In genomic region chr8:111445960-111446660, GRCm38 (mm10) we compare ENCODE assay signal across 11 mouse cellular contexts. TPM values are rescaled to one million over a fixed set of nuclear protein-coding genes. Genes with fewer than 3 reads are reported as not detected.
DNase-seq lines count a peak whose midpoint lies in the region; ATAC-seq lines count a peak whose summit lies in the region.
"Had no signal": no experiment of that assay in that cellular context is flagged by ENCODE, and none has a peak within 500 bp of the region (broad histone marks: within the 10 kb centered on the region; RNA-seq: fewer than 3 reads in every experiment).

No protein-coding gene starts in this region.

- H3K27ac ChIP-seq in stomach, embryonic 16.5 days (ENCODE audit: low read length) = peak overlapping the region; percentile 38; the same call in 1 of the 2 replicates
- H3K27ac ChIP-seq in forebrain, embryonic 13.5 days = no peak overlapping the region
- H3K27ac ChIP-seq in midbrain, embryonic 13.5 days = no peak overlapping the region
- H3K27ac ChIP-seq: hindbrain, embryonic 15.5 days; macrophage had no signal

- no peak overlapping the region for H3K9ac ChIP-seq in stomach, embryonic 16.5 days (ENCODE audit: low read length)
- no peak overlapping the region for H3K9ac ChIP-seq in forebrain, embryonic 13.5 days
- no peak overlapping the region for H3K9ac ChIP-seq in midbrain, embryonic 13.5 days (replicated peaks)
- H3K9ac ChIP-seq: hindbrain, embryonic 15.5 days had no signal

- WGBS in stomach, embryonic 16.5 days = 33% methylated on average over 4 of the region's 4 CpGs
- WGBS in forebrain, embryonic 13.5 days = 69% methylated on average over 4 of the region's 4 CpGs
- 78% methylated on average over 4 of the region's 4 CpGs for WGBS in midbrain, embryonic 13.5 days

- H3K9me3 ChIP-seq in stomach, embryonic 16.5 days (replicated peaks; ENCODE audit: control insufficient read depth, low read length) = no peaks in the 10 kb centered on the region
- H3K9me3 ChIP-seq in forebrain, embryonic 13.5 days (replicated peaks) = no peaks in the 10 kb centered on the region
- no peaks in the 10 kb centered on the region for H3K9me3 ChIP-seq in midbrain, embryonic 13.5 days
- H3K9me3 ChIP-seq: hindbrain, embryonic 15.5 days had no signal

- no peaks in the 10 kb centered on the region for H3K27me3 ChIP-seq in stomach, embryonic 16.5 days (ENCODE audit: control insufficient read depth, insufficient read depth, low read length)
- H3K27me3 ChIP-seq in forebrain, embryonic 13.5 days = no peaks in the 10 kb centered on the region
- H3K27me3 ChIP-seq in midbrain, embryonic 13.5 days = no peaks in the 10 kb centered on the region
- H3K27me3 ChIP-seq: hindbrain, embryonic 15.5 days had no signal

- no peak overlapping the region for H3K4me2 ChIP-seq in stomach, embryonic 16.5 days (ENCODE audit: low read depth, low read length)
- no peak overlapping the region for H3K4me2 ChIP-seq in forebrain, embryonic 13.5 days
- no peak overlapping the region for H3K4me2 ChIP-seq in midbrain, embryonic 13.5 days (replicated peaks)
- H3K4me2 ChIP-seq: hindbrain, embryonic 15.5 days had no signal

- no peak for ATAC-seq in stomach, embryonic 16.5 days (ENCODE audit: insufficient read depth, low FRiP score)
- ATAC-seq in granulocyte monocyte progenitor cell, adult 5-6 weeks (replicated peaks; ENCODE audit: poor library complexity, severe bottlenecking) = no peak
- no peak for ATAC-seq in forebrain, embryonic 13.5 days
- no peak for ATAC-seq in midbrain, embryonic 13.5 days

- H3K4me3 ChIP-seq in stomach, embryonic 16.5 days (replicated peaks; ENCODE audit: low read length) = no peak overlapping the region
- H3K4me3 ChIP-seq in forebrain, embryonic 13.5 days = no peak overlapping the region
- no peak overlapping the region for H3K4me3 ChIP-seq in midbrain, embryonic 13.5 days (replicated peaks)
- H3K4me3 ChIP-seq: hindbrain, embryonic 15.5 days had no signal

- no peaks in the 10 kb centered on the region for H3K36me3 ChIP-seq in stomach, embryonic 16.5 days (ENCODE audit: control insufficient read depth, insufficient read depth, low read length)
- peaks cover 6% of the 10 kb centered on the region; the same call in 1 of the 2 replicates for H3K36me3 ChIP-seq in forebrain, embryonic 13.5 days (ENCODE audit: poor library complexity, severe bottlenecking)
- H3K36me3 ChIP-seq in midbrain, embryonic 13.5 days = peaks cover 24% of the 10 kb centered on the region

- DNase-seq in retina, postnatal 1 day = peak; percentile 21
- DNase-seq in retina, embryonic 14.5 days (ENCODE audit: low spot score) = no peak
- DNase-seq in heart, adult 9 months (ENCODE audit: low spot score in 2 of 2) = peak; percentile 21 to 45
- peak; percentile 16 for DNase-seq in induced T-regulatory cell, adult 2 months (ENCODE audit: low read depth)
- DNase-seq: thymus, postnatal 4 days had no signal

- H3K4me1 ChIP-seq in stomach, embryonic 16.5 days (ENCODE audit: control insufficient read depth, insufficient read depth, low read length) = no peaks in the 10 kb centered on the region
- no peaks in the 10 kb centered on the region for H3K4me1 ChIP-seq in forebrain, embryonic 13.5 days
- H3K4me1 ChIP-seq in midbrain, embryonic 13.5 days (replicated peaks) = no peaks in the 10 kb centered on the region
- H3K4me1 ChIP-seq: hindbrain, embryonic 15.5 days had no signal

RNA-seq across cellular contexts. Expression of gene Fa2h, which starts 52.5 kb away (rescaled TPM):
- polyA plus RNA-seq in stomach, embryonic 16.5 days (2015; fragmentation: Nextera tagmentation; extraction: Ambion mirVana) = 5.9 and 7.9 TPM in 2 replicates
- total RNA-seq in granulocyte monocyte progenitor cell, adult 5-6 weeks (2014; fragmentation: Nextera tagmentation) = not detected in 2 replicates
- total RNA-seq in granulocyte monocyte progenitor cell, adult 5-6 weeks (2017) = not detected in 2 replicates
- polyA plus RNA-seq in forebrain, embryonic 13.5 days (2015; fragmentation: Nextera tagmentation; extraction: Ambion mirVana) = not detected in 2 replicates
- 0.08 TPM in 1 of 2 replicates, not detected in the other for polyA plus RNA-seq in midbrain, embryonic 13.5 days (2015; fragmentation: Nextera tagmentation; extraction: Ambion mirVana)
- polyA plus RNA-seq: macrophage had no signal
